Mouse (Mus musculus) heart, postnatal 0 days (tissue): ENCODE data around the gene Gm3776.

Experiments used
- CTCF ChIP-seq: IDR thresholded peaks from 2 replicates; pipeline ENCODE4 v1.5.1; 2016; ENCODE audit warnings: antibody characterized with exemption, control low read depth, low read depth
- EP300 ChIP-seq: IDR thresholded peaks from 2 replicates; pipeline ENCODE4 v1.6.1; 2016; ENCODE audit warnings: antibody characterized with exemption, low read depth

- TF ChIP-seq EP300, result no peak
- no peak for TF ChIP-seq CTCF
Observed at GRCm38 (mm10) chr9:78208956-78209355, 48.0 kb upstream of the Gm3776 start.
